Mouse (Mus musculus): ENCODE measurements around the gene Slc9b1.

Gene Slc9b1

DNA sequence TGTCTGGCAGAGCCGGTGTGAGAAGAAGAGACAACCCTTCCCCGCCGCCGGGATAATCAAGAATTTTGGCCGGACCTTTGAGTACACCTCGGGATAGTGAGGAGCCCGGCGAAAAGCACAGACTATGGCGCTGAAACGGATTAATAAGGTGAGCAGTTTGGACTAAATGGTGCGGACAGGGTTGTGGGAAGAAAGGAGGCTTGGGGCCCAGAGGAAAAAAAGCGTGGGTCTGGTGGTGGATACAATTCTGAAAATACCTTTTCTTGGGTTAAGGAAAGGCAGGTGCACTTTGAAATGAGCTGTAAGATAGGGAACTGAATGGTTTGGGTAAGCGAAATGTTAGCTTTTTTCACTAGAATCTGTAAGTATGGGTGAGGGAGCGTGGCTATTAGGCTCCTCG is 91.8 kb downstream of the Slc9b1 start:
- no peak for DNase-seq

DNA sequence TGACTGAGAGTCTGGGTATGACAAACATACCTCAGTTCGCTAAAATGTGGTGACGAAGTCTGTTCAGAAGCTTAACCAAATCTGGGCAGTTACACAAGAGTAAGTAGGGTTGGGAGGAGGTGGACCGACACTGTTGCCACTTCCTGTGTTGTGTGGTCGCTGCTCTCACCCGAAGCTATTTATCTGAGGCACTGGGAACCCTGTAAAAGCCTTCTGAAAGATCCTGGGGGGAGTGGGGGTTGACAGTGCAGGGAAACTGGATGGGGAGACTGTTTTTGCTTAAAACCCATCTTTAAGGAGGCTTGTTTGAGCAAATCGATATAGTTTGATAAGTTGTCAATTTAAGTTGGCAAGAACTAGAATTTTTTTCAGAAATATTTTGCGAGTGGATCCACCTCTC is 92.4 kb downstream of the Slc9b1 start:
- DNase-seq: peak; percentile 15

DNA sequence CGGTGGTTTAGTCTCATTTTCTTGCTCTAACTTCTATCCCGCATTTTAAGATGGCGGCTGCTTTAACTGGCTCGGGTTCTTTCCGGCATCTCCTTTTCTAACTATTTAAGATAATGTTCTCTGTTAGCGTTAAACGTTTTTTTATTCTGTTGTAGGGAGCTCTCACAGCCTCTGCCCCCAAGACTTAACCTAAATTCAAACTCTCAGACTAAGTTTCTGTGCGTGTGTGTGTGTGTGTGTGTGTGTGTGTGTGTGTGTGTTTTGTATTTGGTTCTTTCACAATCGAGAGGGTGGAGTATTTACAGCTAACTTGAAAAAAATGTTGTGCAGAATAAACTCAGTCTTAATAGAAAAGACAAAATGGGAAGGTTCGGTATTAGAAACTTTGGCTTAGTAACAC is 92.8 kb downstream of the Slc9b1 start:
- DNase-seq: no peak

DNA sequence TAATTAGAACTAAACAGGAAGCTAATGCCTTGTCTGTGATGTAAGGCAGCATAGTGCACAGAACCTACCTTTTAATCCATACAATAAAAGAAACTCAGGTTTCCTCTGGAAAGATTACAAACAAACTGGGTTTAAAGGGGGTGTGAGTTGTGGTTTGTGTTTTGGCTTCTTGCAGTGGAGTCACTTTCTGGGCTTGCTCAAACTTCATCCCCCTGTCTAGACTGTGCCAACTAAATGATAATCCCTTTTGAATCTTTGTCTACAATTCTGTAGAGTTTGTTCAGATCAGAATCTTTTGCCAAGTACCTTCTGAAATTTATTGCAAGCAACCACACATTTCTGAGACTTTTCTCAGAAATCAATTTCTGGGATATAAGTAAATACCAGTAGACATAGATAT is 97.1 kb downstream of the Slc9b1 start:
- DNase-seq: no peak

Measured in cerebellum, adult 11 months (tissue).